Mouse (Mus musculus): ENCODE measurements around the gene Bpifa6. TPM values are rescaled to one million over a fixed set of nuclear protein-coding genes. Genes with fewer than 3 reads are reported as not detected.

Gene Bpifa6
- total and polyA plus RNA-seq, 3 experiments, result not detected

DNA sequence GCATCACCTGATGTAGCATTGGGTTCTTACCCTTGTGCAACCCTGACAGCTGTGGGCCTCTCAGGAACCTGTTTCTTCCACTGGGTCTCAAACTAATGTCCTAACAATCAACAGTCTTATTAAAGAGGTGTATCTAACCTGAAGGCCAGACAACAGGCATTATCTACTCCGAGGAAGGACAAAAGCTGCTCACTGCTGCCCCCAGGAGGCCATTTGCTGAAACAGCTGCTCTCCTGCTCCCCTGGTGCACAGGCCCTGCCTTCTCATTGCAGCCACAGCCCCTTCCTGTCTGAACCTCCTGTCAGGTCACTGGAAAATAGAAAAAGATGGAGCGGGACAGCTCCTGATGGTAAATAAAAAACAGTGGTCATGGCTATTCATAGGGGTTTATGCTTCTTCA lies 64.2 kb downstream of the Bpifa6 start:
- DNase-seq (ENCODE audit: low read depth, low spot score), result no peak
- no peaks in the 10 kb centered on the region for H3K36me3 ChIP-seq (ENCODE audit: control insufficient read depth in 1 of 2, insufficient read depth in 2 of 2, low read length in 2 of 2)
- no peak overlapping the region for H3K4me3 ChIP-seq (ENCODE audit: control insufficient read depth in 1 of 2, insufficient read depth in 1 of 2, low read depth in 2 of 2, low read length in 2 of 2)
- H3K9me3 ChIP-seq (replicated peaks; ENCODE audit: insufficient read depth, low read length), result no peaks in the 10 kb centered on the region
- H3K79me2 ChIP-seq (ENCODE audit: control insufficient read depth, insufficient read depth, low read length, poor library complexity), result no peaks in the 10 kb centered on the region
- TF ChIP-seq POLR2AphosphoS5 (IDR thresholded peaks at IDR 0.05; ENCODE audit: borderline replicate concordance, low read depth, low read length), result no peak
- TF ChIP-seq CTCF (IDR thresholded peaks at IDR 0.05 in 2 of 3, conservative IDR thresholded peaks at IDR 0.05 in 1 of 3; ENCODE audit: control insufficient read depth in 1 of 3, insufficient read depth in 1 of 3, low read depth in 2 of 3, low read length in 3 of 3, poor library complexity in 1 of 3, severe bottlenecking in 1 of 3), result 0 out of 6 replicates have a peak, but pooled peaks of 1 of the 3 experiments have one; percentile 6
- H3K27me3 ChIP-seq (ENCODE audit: control insufficient read depth in 1 of 2, insufficient read depth in 2 of 2, low read length in 2 of 2), result no peaks in the 10 kb centered on the region
- H3K9ac ChIP-seq (ENCODE audit: control insufficient read depth, low read depth, low read length, poor library complexity, severe bottlenecking), result no peak overlapping the region
- no peak overlapping the region for H3K27ac ChIP-seq (ENCODE audit: control insufficient read depth, low read depth, low read length)
- H3K4me1 ChIP-seq (ENCODE audit: control insufficient read depth in 1 of 2, insufficient read depth in 2 of 2, low read length in 2 of 2), result no peaks in the 10 kb centered on the region

GRCm38 (mm10) chr2:154044743-154045142 lies 70.0 kb downstream of the Bpifa6 start:
- Histone ChIP-seq H3K4me1 (ENCODE audit: control insufficient read depth in 1 of 2, insufficient read depth in 2 of 2, low read length in 2 of 2) (no peaks in the 10 kb centered on the region), H3K4me3 (ENCODE audit: control insufficient read depth in 1 of 2, insufficient read depth in 1 of 2, low read depth in 2 of 2, low read length in 2 of 2) (no peak overlapping the region), H3K9ac (ENCODE audit: control insufficient read depth, low read depth, low read length, poor library complexity, severe bottlenecking) (no peak overlapping the region), H3K9me3 (replicated peaks; ENCODE audit: insufficient read depth, low read length) (no peaks in the 10 kb centered on the region), H3K36me3 (ENCODE audit: control insufficient read depth in 1 of 2, insufficient read depth in 2 of 2, low read length in 2 of 2) (no peaks in the 10 kb centered on the region), H3K27me3 (ENCODE audit: control insufficient read depth in 1 of 2, insufficient read depth in 2 of 2, low read length in 2 of 2) (no peaks in the 10 kb centered on the region), H3K27ac (ENCODE audit: control insufficient read depth, low read depth, low read length) (no peak overlapping the region), H3K79me2 (ENCODE audit: control insufficient read depth, insufficient read depth, low read length, poor library complexity) (no peaks in the 10 kb centered on the region)
- TF ChIP-seq POLR2AphosphoS5 (IDR thresholded peaks at IDR 0.05; ENCODE audit: borderline replicate concordance, low read depth, low read length), result no peak
- no peak for TF ChIP-seq JUND (IDR thresholded peaks at IDR 0.05; ENCODE audit: low read depth, low read length)
- TF ChIP-seq ZC3H11A (IDR thresholded peaks at IDR 0.05; ENCODE audit: low read depth, low read length), result no peak
- TF ChIP-seq MAX (IDR thresholded peaks at IDR 0.05; ENCODE audit: low read length), result no peak
- no peak for TF ChIP-seq KAT2A (conservative IDR thresholded peaks at IDR 0.05; ENCODE audit: low read depth, low read length)
- no peak for TF ChIP-seq POLR2AphosphoS2 (IDR thresholded peaks at IDR 0.05; ENCODE audit: low read length)
- no peak for TF ChIP-seq ZMIZ1 (IDR thresholded peaks at IDR 0.05; ENCODE audit: low read depth, low read length)
- no peak for TF ChIP-seq MYC (IDR thresholded peaks at IDR 0.05; ENCODE audit: low read depth, low read length)
- no peak for DNase-seq (ENCODE audit: low read depth, low spot score)

Other genes with a start within 250 kb of the Bpifa6 start
- gene Mapre1, start 233.7 kb upstream of the Bpifa6 start, total RNA-seq (2012; rRNA removed), result 57.7 and 60.0 TPM in 2 replicates
- 10 to 100 TPM in 1 of 2 experiments, not detected in 1; 94.8 TPM for gene Mapre1, start 233.7 kb upstream of the Bpifa6 start, polyA plus RNA-seq (2012; ENCODE audit: insufficient read depth in 1 of 2, insufficient read length in 2 of 2, low read depth in 1 of 2, low replicate concordance in 2 of 2, missing spikeins in 1 of 2)
- 0.04 and 0.13 TPM in 2 replicates for gene Efcab8, start 195.0 kb upstream of the Bpifa6 start, total RNA-seq (2012; rRNA removed)
- under 1 TPM in 1 of 2 experiments, not detected in 1; 0.19 TPM for gene Efcab8, start 195.0 kb upstream of the Bpifa6 start, polyA plus RNA-seq (2012; ENCODE audit: insufficient read depth in 1 of 2, insufficient read length in 2 of 2, low read depth in 1 of 2, low replicate concordance in 2 of 2, missing spikeins in 1 of 2)
- gene Sun5, start 103.9 kb upstream of the Bpifa6 start, total RNA-seq (2012; rRNA removed), result not detected in 2 replicates
- gene Sun5, start 103.9 kb upstream of the Bpifa6 start, polyA plus RNA-seq (2012; ENCODE audit: insufficient read depth in 1 of 2, insufficient read length in 2 of 2, low read depth in 1 of 2, low replicate concordance in 2 of 2, missing spikeins in 1 of 2), result not detected
- gene Bpifb2, start 99.9 kb upstream of the Bpifa6 start, total RNA-seq (2012; rRNA removed), result not detected in 2 replicates
- gene Bpifb2, start 99.9 kb upstream of the Bpifa6 start, polyA plus RNA-seq (2012; ENCODE audit: insufficient read depth in 1 of 2, insufficient read length in 2 of 2, low read depth in 1 of 2, low replicate concordance in 2 of 2, missing spikeins in 1 of 2), result not detected
- gene Bpifb6, start 74.6 kb upstream of the Bpifa6 start, total RNA-seq (2012; rRNA removed), result not detected in 2 replicates
- gene Bpifb6, start 74.6 kb upstream of the Bpifa6 start, polyA plus RNA-seq (2012; ENCODE audit: insufficient read depth in 1 of 2, insufficient read length in 2 of 2, low read depth in 1 of 2, low replicate concordance in 2 of 2, missing spikeins in 1 of 2), result not detected
- not detected in 2 replicates for gene Bpifb3, start 56.7 kb upstream of the Bpifa6 start, total RNA-seq (2012; rRNA removed)
- gene Bpifb3, start 56.7 kb upstream of the Bpifa6 start, polyA plus RNA-seq (2012; ENCODE audit: insufficient read depth in 1 of 2, insufficient read length in 2 of 2, low read depth in 1 of 2, low replicate concordance in 2 of 2, missing spikeins in 1 of 2), result not detected
- gene Bpifb4, start 36.7 kb upstream of the Bpifa6 start, total RNA-seq (2012; rRNA removed), result not detected in 2 replicates
- gene Bpifb4, start 36.7 kb upstream of the Bpifa6 start, polyA plus RNA-seq (2012; ENCODE audit: insufficient read depth in 1 of 2, insufficient read length in 2 of 2, low read depth in 1 of 2, low replicate concordance in 2 of 2, missing spikeins in 1 of 2), result not detected
- not detected in 2 replicates for gene Bpifa2, start 33.3 kb downstream of the Bpifa6 start, total RNA-seq (2012; rRNA removed)
- gene Bpifa2, start 33.3 kb downstream of the Bpifa6 start, polyA plus RNA-seq (2012; ENCODE audit: insufficient read depth in 1 of 2, insufficient read length in 2 of 2, low read depth in 1 of 2, low replicate concordance in 2 of 2, missing spikeins in 1 of 2), result not detected
- gene Bpifa3, start 155.4 kb downstream of the Bpifa6 start, total RNA-seq (2012; rRNA removed), result not detected in 2 replicates
- gene Bpifa3, start 155.4 kb downstream of the Bpifa6 start, polyA plus RNA-seq (2012; ENCODE audit: insufficient read depth in 1 of 2, insufficient read length in 2 of 2, low read depth in 1 of 2, low replicate concordance in 2 of 2, missing spikeins in 1 of 2), result not detected
- gene Bpifa1, start 167.9 kb downstream of the Bpifa6 start, total RNA-seq (2012; rRNA removed), result not detected in 2 replicates
- gene Bpifa1, start 167.9 kb downstream of the Bpifa6 start, polyA plus RNA-seq (2012; ENCODE audit: insufficient read depth in 1 of 2, insufficient read length in 2 of 2, low read depth in 1 of 2, low replicate concordance in 2 of 2, missing spikeins in 1 of 2), result not detected
- gene Bpifa5, start 187.7 kb downstream of the Bpifa6 start, total RNA-seq (2012; rRNA removed), result not detected in 2 replicates
- gene Bpifa5, start 187.7 kb downstream of the Bpifa6 start, polyA plus RNA-seq (2012; ENCODE audit: insufficient read depth in 1 of 2, insufficient read length in 2 of 2, low read depth in 1 of 2, low replicate concordance in 2 of 2, missing spikeins in 1 of 2), result not detected
- gene Bpifb1, start 215.9 kb downstream of the Bpifa6 start, total RNA-seq (2012; rRNA removed), result not detected in 2 replicates
- gene Bpifb1, start 215.9 kb downstream of the Bpifa6 start, polyA plus RNA-seq (2012; ENCODE audit: insufficient read depth in 1 of 2, insufficient read length in 2 of 2, low read depth in 1 of 2, low replicate concordance in 2 of 2, missing spikeins in 1 of 2), result not detected
- not detected in 2 replicates for gene Bpifb5, start 248.8 kb downstream of the Bpifa6 start, total RNA-seq (2012; rRNA removed)
- not detected for gene Bpifb5, start 248.8 kb downstream of the Bpifa6 start, polyA plus RNA-seq (2012; ENCODE audit: insufficient read depth in 1 of 2, insufficient read length in 2 of 2, low read depth in 1 of 2, low replicate concordance in 2 of 2, missing spikeins in 1 of 2)

Measured in MEL (cell line).